Mouse (Mus musculus): ENCODE data around the gene Pgm3.

Pgm3 gene

GRCm38 (mm10) chr9:86572196-86572595 lies 554 bp upstream of the Pgm3 start:
- in situ Hi-C loops (cut with MboI; ENCODE audit: low pct_unique_long_range_greater_than_20kb in 1 of 2, low sequenced_read_pairs in 2 of 2, unreplicated experiment in 1 of 2), result loop anchor here (5.0 kb wide), 1 partner anchor 105 kb away; the partner anchor contains the start of gene Dop1a (in 2 of the 2)

DNA sequence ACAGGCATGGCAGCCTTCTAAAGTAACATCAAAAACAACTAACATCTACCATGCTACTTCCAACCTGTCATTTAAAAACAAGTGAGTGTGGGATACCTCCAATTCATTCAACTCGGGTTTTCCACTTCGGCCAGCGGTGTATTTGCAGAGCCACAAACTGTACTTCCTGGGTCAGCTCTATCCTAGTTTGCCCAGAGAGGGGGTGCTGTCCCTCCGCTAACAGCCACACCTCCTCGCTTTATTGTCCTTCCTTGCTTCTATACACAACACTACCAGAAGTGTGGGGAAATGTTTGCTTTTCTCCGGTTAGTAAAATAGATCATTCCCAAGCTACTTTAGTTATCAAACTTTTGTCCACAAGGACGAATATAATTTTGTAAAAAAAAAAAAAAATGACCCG lies 696 bp downstream of the Pgm3 start:
- in situ Hi-C loops (cut with MboI; ENCODE audit: low pct_unique_long_range_greater_than_20kb in 1 of 2, low sequenced_read_pairs in 2 of 2, unreplicated experiment in 1 of 2), result loop anchor here (5.0 kb wide), 1 partner anchor 104 kb away; the partner anchor contains the start of gene Dop1a (in 2 of the 2)

DNA sequence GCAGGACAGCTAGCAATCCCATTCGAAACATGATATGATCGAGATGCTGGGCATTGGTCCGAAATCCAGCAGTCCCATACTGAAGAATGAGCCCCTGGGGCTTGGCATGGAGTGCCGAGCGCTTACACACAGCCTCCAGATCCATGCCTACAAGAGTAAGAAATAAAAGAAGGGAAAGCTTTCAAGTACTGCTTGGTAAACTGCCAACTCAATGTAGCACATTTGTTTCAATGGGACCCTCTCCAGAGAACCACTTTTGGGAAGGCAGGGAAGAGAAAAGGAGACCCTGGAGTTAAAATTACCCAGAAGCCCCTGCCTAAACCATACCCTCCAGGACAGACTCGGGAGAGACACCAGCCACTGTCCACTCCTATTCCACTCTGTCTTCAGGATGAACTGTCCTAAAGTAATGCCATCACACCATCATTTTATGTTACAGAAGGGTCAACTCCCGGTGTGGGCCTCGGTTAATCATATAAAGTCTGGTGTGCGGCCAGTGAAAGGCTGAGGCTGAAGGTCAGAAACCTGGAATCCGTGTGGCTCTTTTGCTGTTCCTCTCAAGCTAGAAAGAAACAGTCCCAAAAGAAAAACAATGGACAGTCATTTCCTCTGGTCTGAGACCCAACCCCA lies 1.3 kb downstream of the Pgm3 start:
- in situ Hi-C loops (cut with MboI; ENCODE audit: low pct_unique_long_range_greater_than_20kb in 1 of 2, low sequenced_read_pairs in 2 of 2, unreplicated experiment in 1 of 2), result loop anchor here (5.0 kb wide), 1 partner anchor 103 kb away; the partner anchor contains the start of gene Dop1a (in 2 of the 2)

DNA sequence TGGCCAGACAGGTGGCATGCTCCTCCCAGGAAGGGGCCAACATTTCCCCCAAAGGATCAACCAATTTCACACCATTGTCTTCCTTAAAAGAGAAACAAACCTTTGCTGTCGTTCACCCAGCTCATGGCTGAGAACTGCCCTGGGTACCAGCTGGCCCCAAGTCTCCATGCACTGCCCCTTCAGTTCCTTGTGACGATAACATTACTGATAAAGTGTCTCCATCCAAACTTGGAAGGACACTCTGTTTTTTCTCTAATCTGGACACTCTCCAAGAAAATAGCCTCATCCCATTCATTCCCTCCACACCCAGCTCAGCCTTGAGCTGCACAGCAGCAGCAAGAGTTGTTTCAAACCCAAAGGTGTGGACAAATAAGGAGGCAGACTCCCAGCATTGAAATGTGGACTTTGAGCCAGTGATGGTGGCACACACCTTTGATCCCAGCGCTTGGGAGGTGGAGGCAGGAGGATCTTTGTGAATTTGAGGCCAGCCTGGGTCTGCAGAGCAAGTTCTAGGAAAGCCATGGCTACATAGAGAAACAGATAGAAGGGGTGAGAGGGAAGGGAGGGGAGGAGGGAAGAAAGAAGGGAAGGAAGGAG lies 2.2 kb downstream of the Pgm3 start:
- in situ Hi-C loops (cut with MboI; ENCODE audit: low pct_unique_long_range_greater_than_20kb in 1 of 2, low sequenced_read_pairs in 2 of 2, unreplicated experiment in 1 of 2), result no loop called here

DNA sequence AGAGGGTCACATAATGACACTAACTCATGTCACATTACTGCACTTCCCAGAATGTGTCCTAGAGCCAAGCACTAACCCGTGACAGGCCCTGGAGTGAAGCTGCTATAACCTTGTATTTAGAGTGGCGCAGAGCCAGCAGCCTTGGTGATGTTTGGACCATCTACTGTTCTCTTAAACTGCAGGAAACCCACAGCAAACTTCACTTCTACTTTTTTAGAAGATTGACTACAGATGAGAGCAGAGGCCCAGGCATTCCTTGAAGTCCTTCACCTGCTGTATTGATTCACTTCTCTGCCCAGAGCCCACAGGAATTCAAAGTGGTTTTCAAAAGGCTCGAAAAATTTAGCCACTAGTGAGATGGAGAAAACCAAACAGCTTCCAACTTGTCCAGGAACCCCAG lies 11.1 kb downstream of the Pgm3 start:
- in situ Hi-C loops (cut with MboI; ENCODE audit: low pct_unique_long_range_greater_than_20kb in 1 of 2, low sequenced_read_pairs in 2 of 2, unreplicated experiment in 1 of 2), result no loop called here

DNA sequence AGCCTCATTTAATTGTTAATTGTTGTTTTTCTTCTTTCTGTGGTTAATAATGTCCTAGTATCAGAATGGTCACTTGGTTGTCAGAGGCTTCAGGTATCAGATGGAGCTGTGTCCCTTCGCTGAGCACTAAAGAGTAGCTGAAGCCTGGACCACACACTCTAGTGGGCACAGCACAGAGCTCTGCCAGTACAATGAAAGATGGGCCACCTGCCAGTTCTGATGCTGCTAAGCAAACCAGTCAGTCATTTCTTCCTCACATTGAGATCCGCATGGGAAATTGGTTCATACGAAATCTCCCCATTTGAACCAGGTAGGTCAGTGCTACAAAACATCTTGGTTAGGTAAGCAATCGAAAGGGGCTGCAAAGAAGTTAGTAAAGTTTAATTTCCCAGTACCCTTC lies 17.0 kb downstream of the Pgm3 start:
- in situ Hi-C loops (cut with MboI; ENCODE audit: low pct_unique_long_range_greater_than_20kb in 1 of 2, low sequenced_read_pairs in 2 of 2, unreplicated experiment in 1 of 2), result no loop called here

- in situ Hi-C loops (cut with MboI; ENCODE audit: low pct_unique_long_range_greater_than_20kb in 1 of 2, low sequenced_read_pairs in 2 of 2, unreplicated experiment in 1 of 2), result no loop called here
These were observed 17.8 kb downstream of the Pgm3 start for GRCm38 (mm10) chr9:86553886-86554285.

DNA sequence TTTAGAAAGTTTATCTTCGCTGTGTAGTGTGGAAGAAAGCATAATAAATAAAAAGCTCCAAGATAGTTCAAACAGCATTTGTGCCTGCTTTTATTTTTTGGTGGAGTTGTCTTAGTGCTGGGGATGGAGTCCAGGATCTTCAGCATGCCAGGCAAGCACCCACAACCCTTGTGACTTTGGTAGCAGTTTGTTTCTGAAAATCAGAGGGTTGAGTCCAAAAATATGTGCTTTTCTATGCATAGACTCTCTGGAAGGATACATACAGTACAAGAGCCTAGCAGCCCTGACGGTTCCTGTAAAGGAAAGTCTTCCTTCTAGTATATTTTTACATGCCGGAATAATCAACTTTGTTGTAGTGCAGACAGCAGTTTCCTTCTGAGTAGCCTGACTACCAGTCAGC lies 20.9 kb downstream of the Pgm3 start:
- in situ Hi-C loops (cut with MboI; ENCODE audit: low pct_unique_long_range_greater_than_20kb in 1 of 2, low sequenced_read_pairs in 2 of 2, unreplicated experiment in 1 of 2), result no loop called here

DNA sequence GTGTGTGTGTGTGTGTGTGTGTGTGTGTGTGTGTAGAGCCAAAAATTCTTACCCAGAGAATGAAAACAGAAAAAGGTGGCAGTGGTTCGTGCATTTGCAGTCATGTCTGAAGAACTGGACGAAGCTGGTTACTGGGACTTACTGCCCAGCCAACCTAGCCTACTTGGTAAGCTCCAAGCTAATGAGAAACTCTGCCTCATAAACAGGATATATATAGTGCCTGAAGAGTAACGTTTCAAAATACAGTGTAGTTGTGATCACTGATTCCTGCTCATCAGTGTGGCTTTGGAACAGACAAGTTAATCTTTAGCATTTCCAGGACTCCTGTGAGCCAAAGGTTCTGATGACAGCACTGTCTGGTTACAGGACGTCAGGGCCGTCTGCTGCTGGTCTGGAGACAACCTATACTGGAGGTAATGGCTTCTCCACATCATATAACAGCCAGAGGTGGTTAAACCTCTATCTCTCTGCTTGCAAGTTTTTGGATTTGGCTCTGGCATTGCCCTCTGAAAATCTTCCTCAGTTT lies 21.9 kb downstream of the Pgm3 start:
- in situ Hi-C loops (cut with MboI; ENCODE audit: low pct_unique_long_range_greater_than_20kb in 1 of 2, low sequenced_read_pairs in 2 of 2, unreplicated experiment in 1 of 2), result no loop called here

GRCm38 (mm10) chr9:86544559-86544958 lies 27.1 kb downstream of the Pgm3 start:
- in situ Hi-C loops (cut with MboI; ENCODE audit: low pct_unique_long_range_greater_than_20kb in 1 of 2, low sequenced_read_pairs in 2 of 2, unreplicated experiment in 1 of 2), result no loop called here

DNA sequence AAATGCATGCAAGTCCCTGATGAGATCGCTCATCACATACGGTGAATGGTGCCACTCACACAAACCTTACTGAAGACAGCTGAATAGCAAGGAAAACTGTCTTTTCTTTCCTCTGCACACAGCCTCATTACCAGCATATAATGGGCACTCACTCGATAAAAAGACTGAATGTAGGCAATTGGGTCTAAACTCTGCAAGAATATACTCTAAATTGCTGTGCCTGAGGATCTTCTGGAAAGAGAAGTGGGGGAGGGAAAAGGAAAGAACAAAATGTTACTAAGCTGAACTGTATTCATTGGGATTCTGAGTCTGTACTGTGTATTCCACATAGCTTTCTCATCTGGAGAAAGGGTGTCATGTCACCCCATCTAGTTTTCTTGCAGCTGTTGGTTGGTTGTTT lies 28.2 kb downstream of the Pgm3 start:
- in situ Hi-C loops (cut with MboI; ENCODE audit: low pct_unique_long_range_greater_than_20kb in 1 of 2, low sequenced_read_pairs in 2 of 2, unreplicated experiment in 1 of 2), result no loop called here

DNA sequence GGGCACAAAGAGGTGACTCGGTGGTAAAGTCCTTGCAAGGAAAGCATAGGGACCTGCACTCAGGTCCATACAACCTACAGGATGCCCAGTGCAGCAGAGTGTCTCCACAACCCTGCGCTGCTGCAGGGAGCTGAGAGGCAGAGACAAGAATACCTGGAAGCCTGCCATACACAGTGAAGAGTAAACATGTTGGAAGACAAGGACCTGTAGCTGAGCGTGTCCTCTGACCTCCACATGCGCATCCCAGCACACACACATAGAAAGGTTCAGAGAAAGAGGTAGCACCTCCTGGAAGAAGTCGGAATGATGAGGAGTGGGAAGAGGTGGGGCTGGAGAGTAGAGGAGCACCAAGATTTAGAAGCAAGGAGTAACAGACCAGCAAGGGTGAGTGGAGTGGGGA lies 37.6 kb downstream of the Pgm3 start:
- in situ Hi-C loops (cut with MboI; ENCODE audit: low pct_unique_long_range_greater_than_20kb in 1 of 2, low sequenced_read_pairs in 2 of 2, unreplicated experiment in 1 of 2), result no loop called here

GRCm38 (mm10) chr9:86525600-86525999 lies 46.0 kb downstream of the Pgm3 start:
- in situ Hi-C loops (cut with MboI; ENCODE audit: low pct_unique_long_range_greater_than_20kb in 1 of 2, low sequenced_read_pairs in 2 of 2, unreplicated experiment in 1 of 2), result no loop called here

DNA sequence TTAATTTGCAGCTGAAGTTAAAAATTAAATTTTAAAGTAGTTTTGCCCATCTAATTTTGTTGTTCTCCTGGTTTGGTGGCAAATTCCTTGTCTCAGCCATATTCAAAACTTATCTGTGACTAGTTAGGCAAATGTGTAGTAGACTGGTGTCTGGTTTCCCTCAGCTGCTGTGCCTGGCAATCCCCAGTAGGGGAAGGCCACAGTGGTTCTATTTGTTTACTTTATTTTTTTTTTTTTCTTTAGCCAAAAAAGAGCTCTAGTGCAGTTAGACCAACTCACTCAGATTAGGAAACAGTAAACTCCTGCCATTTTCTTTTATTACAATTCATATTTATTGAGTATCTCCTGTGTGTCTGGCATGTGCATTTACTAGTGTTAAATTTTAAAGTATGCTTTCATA lies 49.3 kb downstream of the Pgm3 start:
- in situ Hi-C loops (cut with MboI; ENCODE audit: low pct_unique_long_range_greater_than_20kb in 1 of 2, low sequenced_read_pairs in 2 of 2, unreplicated experiment in 1 of 2), result no loop called here

- in situ Hi-C loops (cut with MboI; ENCODE audit: low pct_unique_long_range_greater_than_20kb in 1 of 2, low sequenced_read_pairs in 2 of 2, unreplicated experiment in 1 of 2), result no loop called here
These were observed 56.8 kb downstream of the Pgm3 start for GRCm38 (mm10) chr9:86514798-86515197.

GRCm38 (mm10) chr9:86514390-86514789 lies 57.3 kb downstream of the Pgm3 start:
- in situ Hi-C loops (cut with MboI; ENCODE audit: low pct_unique_long_range_greater_than_20kb in 1 of 2, low sequenced_read_pairs in 2 of 2, unreplicated experiment in 1 of 2), result no loop called here

DNA sequence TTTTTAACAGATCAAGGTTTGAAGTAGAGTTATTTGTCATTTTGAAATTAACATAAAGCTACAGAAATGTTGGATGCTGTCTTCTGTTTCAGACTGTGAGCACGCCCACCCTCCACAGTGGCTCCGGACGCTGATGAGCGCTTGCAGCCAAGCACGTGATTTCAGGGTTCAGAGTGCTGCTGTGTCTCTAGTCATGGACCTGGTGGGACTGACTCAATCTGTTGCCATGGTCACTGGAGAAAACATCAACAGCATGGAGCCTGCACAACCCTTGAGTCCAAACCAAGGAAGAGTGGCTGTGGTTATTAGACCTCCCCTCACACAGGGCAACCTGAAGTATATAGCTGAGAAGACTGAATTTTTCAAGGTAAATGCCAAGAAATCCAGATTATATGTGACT lies 57.9 kb downstream of the Pgm3 start:
- in situ Hi-C loops (cut with MboI; ENCODE audit: low pct_unique_long_range_greater_than_20kb in 1 of 2, low sequenced_read_pairs in 2 of 2, unreplicated experiment in 1 of 2), result no loop called here

DNA sequence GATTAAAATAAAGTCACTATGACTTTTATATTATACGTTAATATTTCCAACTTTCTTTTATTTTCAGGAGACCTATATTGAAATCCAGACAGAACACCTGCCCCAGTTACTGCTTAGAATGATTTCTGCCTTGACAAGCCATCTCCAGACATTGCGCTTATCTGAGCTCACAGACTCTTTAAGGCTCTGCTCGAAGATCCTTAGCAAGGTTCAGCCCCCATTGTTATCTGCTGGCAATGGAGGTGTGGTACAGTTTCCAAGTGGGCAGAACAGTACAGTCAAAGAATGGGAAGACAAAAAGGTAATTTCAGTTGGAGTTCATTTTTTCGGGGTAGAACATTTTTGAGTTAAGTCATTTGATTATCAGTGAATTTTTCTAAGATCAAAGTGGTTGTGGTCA lies 64.2 kb downstream of the Pgm3 start:
- in situ Hi-C loops (cut with MboI; ENCODE audit: low pct_unique_long_range_greater_than_20kb in 1 of 2, low sequenced_read_pairs in 2 of 2, unreplicated experiment in 1 of 2), result no loop called here
